Mouse (Mus musculus): ENCODE measurements around the gene Camk2d. TPM values are rescaled to one million over a fixed set of nuclear protein-coding genes. Genes with fewer than 3 reads are reported as not detected.

Camk2d gene
- total RNA-seq, 2 experiments from 2014 or later = 35.5 to 36.4 TPM

- Histone ChIP-seq H3K27ac (no peak overlapping the region), H3K4me3 (no peak overlapping the region)
- DNase-seq (ENCODE audit: low spot score in 2 of 2) = no peak
- no peak for TF ChIP-seq CTCF (conservative IDR thresholded peaks at IDR 0.05)
These were observed 162.3 kb downstream of the Camk2d start for GRCm38 (mm10) chr3:126758398-126758797.

GRCm38 (mm10) chr3:126760608-126761007, 164.5 kb downstream of the Camk2d start:
- no peak for DNase-seq (ENCODE audit: low spot score in 2 of 2)
- H3K4me3 ChIP-seq = no peak overlapping the region
- no peak for TF ChIP-seq CTCF (conservative IDR thresholded peaks at IDR 0.05)
- H3K27ac ChIP-seq = no peak overlapping the region

- DNase-seq (ENCODE audit: low spot score in 2 of 2) = peak; percentile 15 to 46
- TF ChIP-seq CTCF (conservative IDR thresholded peaks at IDR 0.05) = no peak
- Histone ChIP-seq H3K27ac (no peak overlapping the region), H3K4me3 (no peak overlapping the region)
These were observed 168.6 kb downstream of the Camk2d start for GRCm38 (mm10) chr3:126764745-126765144.

GRCm38 (mm10) chr3:126770056-126770455, 174.0 kb downstream of the Camk2d start:
- Histone ChIP-seq H3K4me3 (no peak overlapping the region), H3K27ac (no peak overlapping the region)
- no peak for TF ChIP-seq CTCF (conservative IDR thresholded peaks at IDR 0.05)
- no peak for DNase-seq (ENCODE audit: low spot score in 2 of 2)

- no peak overlapping the region for H3K4me3 ChIP-seq
- no peak for TF ChIP-seq CTCF (conservative IDR thresholded peaks at IDR 0.05)
- DNase-seq (ENCODE audit: low spot score in 2 of 2) = no peak
- no peak overlapping the region for H3K27ac ChIP-seq
These were observed 174.9 kb downstream of the Camk2d start for GRCm38 (mm10) chr3:126771032-126771431.

- H3K27ac ChIP-seq = no peak overlapping the region
- peak; percentile 57 to 70 for DNase-seq (ENCODE audit: low spot score in 2 of 2)
- H3K4me3 ChIP-seq = no peak overlapping the region
- peak; percentile 98 for TF ChIP-seq CTCF (conservative IDR thresholded peaks at IDR 0.05)
These were observed 175.4 kb downstream of the Camk2d start for GRCm38 (mm10) chr3:126771541-126771940.

GRCm38 (mm10) chr3:126776001-126776400, 179.9 kb downstream of the Camk2d start:
- Histone ChIP-seq H3K4me3 (no peak overlapping the region), H3K27ac (no peak overlapping the region)
- DNase-seq (ENCODE audit: low spot score in 2 of 2) = no peak
- TF ChIP-seq CTCF (conservative IDR thresholded peaks at IDR 0.05) = no peak

GRCm38 (mm10) chr3:126777101-126777500, 181.0 kb downstream of the Camk2d start:
- TF ChIP-seq CTCF (conservative IDR thresholded peaks at IDR 0.05) = no peak
- DNase-seq (ENCODE audit: low spot score in 2 of 2) = no peak
- no peak overlapping the region for H3K27ac ChIP-seq
- no peak overlapping the region for H3K4me3 ChIP-seq

GRCm38 (mm10) chr3:126777879-126778278, 181.8 kb downstream of the Camk2d start:
- H3K4me3 ChIP-seq = no peak overlapping the region
- no peak for TF ChIP-seq CTCF (conservative IDR thresholded peaks at IDR 0.05)
- no peak for DNase-seq (ENCODE audit: low spot score in 2 of 2)
- no peak overlapping the region for H3K27ac ChIP-seq

GRCm38 (mm10) chr3:126780014-126780615, 184.0 kb downstream of the Camk2d start:
- no peak for TF ChIP-seq CTCF (conservative IDR thresholded peaks at IDR 0.05)
- no peak overlapping the region for H3K27ac ChIP-seq
- DNase-seq (ENCODE audit: low spot score in 2 of 2) = no peak

GRCm38 (mm10) chr3:126793035-126793964, 197.2 kb downstream of the Camk2d start:
- no peak for TF ChIP-seq CTCF (conservative IDR thresholded peaks at IDR 0.05)
- no peak overlapping the region for H3K4me3 ChIP-seq
- H3K27ac ChIP-seq = no peak overlapping the region
- no peak for DNase-seq (ENCODE audit: low spot score in 2 of 2)

More at GRCm38 (mm10) chr3:126780014-126780615, 184.0 kb downstream of the Camk2d start:
- H3K4me3 ChIP-seq = no peak overlapping the region

GRCm38 (mm10) chr3:126795904-126796303, 199.8 kb downstream of the Camk2d start:
- TF ChIP-seq CTCF (conservative IDR thresholded peaks at IDR 0.05) = no peak
- no peak overlapping the region for H3K27ac ChIP-seq
- H3K4me3 ChIP-seq = no peak overlapping the region
- no peak for DNase-seq (ENCODE audit: low spot score in 2 of 2)

- Histone ChIP-seq H3K4me3 (no peak overlapping the region), H3K27ac (no peak overlapping the region)
- TF ChIP-seq CTCF (conservative IDR thresholded peaks at IDR 0.05) = no peak
- no peak for DNase-seq (ENCODE audit: low spot score in 2 of 2)
These were observed 200.9 kb downstream of the Camk2d start for GRCm38 (mm10) chr3:126797025-126797424.

Measured in layer of hippocampus, adult 2 months (tissue).